Mouse (Mus musculus) liver, postnatal 0 days (tissue): ENCODE data around the gene Snrpa. TPM values are rescaled to one million over a fixed set of nuclear protein-coding genes. Genes with fewer than 3 reads are reported as not detected.

Source experiments
- ATAC-seq: fragments of 200-750 bp; cut with Nextera tagmentation; 2 replicates; pipeline ENCODE4 v1.8.0; 2017; ENCODE audit warnings: mild to moderate bottlenecking, moderate library complexity
- DNase-seq: peaks from one replicate; pipeline ENCODE4 v3.0.0-alpha.2; 2016
- H3K27ac ChIP-seq: fragments of 300-500 bp; sonication (generic); 2 replicates; pipeline ENCODE4 v1.5.1; 2014; ENCODE audit warnings: antibody characterized with exemption, moderate library complexity, mild to moderate bottlenecking, low read depth
- H3K27me3 ChIP-seq: fragments of 300-500 bp; sonication (generic); 2 replicates; pipeline ENCODE4 v1.6.1; 2014; ENCODE audit warnings: low read length, control low read depth, mixed read lengths; ENCODE audit not compliant: insufficient read depth
- H3K36me3 ChIP-seq: fragments of 300-500 bp; sonication (generic); replicated peaks from 2 replicates; pipeline ENCODE4 v1.6.1; 2014; ENCODE audit warnings: mild to moderate bottlenecking, control low read depth, low read length, moderate library complexity, mixed read lengths; ENCODE audit not compliant: insufficient read depth
- H3K4me1 ChIP-seq: fragments of 300-500 bp; sonication (generic); 2 replicates; pipeline ENCODE4 v1.6.1; 2014; ENCODE audit warnings: antibody characterized with exemption, mild to moderate bottlenecking, control low read depth; ENCODE audit not compliant: insufficient read depth
- H3K4me2 ChIP-seq: fragments of 300-500 bp; sonication (generic); 2 replicates; pipeline ENCODE4 v1.6.1; 2014; ENCODE audit warnings: low read depth, mild to moderate bottlenecking, low read length, moderate library complexity, mixed read lengths
- H3K4me3 ChIP-seq: fragments of 300-500 bp; sonication (generic); 2 replicates; pipeline ENCODE4 v1.5.1; 2014; ENCODE audit warnings: low read depth, low read length
- H3K9ac ChIP-seq: fragments of 300-500 bp; sonication (generic); replicated peaks from 2 replicates; pipeline ENCODE4 v1.6.1; 2014; ENCODE audit warnings: mild to moderate bottlenecking, moderate library complexity
- H3K9me3 ChIP-seq: fragments of 300-500 bp; sonication (generic); 2 replicates; pipeline ENCODE4 v1.6.1; 2016; ENCODE audit warnings: mild to moderate bottlenecking, control low read depth, low read length, mixed read lengths
- CTCF ChIP-seq: sonication (generic); IDR thresholded peaks from 2 replicates; pipeline ENCODE4 v1.5.1; 2016; ENCODE audit warnings: antibody characterized with exemption, low read depth
- EP300 ChIP-seq: IDR thresholded peaks from 2 replicates; pipeline ENCODE4 v1.6.1; 2016; ENCODE audit warnings: antibody characterized with exemption, low read depth, mild to moderate bottlenecking
- WGBS: fragments of 180-500 bp; shearing (Covaris S2); extraction: QIAGEN DNeasy Blood & Tissue Kit; methylation state at CpG from one replicate; pipeline ENCODE4 v1.1.7; 2014; ENCODE audit not compliant: insufficient replicate concordance; 5-methylcytosine and 5-hydroxymethylcytosine counted together
- polyA plus RNA-seq: library from polyadenylated mRNA; unstranded; fragments of >200 nt; fragmentation: Nextera tagmentation; extraction: Ambion mirVana; gene quantifications from 2 replicates; pipeline ENCODE4 v1.2.1, GENCODE M21; 2015

Gene Snrpa
- polyA plus RNA-seq, 1 experiment from 2014 or later, result 44.9 TPM

- H3K9ac ChIP-seq, result peak overlapping the region; percentile 63; the same call in 1 of the 2 replicates
- peak overlapping the region; percentile 67 for H3K4me3 ChIP-seq
- H3K27me3 ChIP-seq, result no peaks in the 10 kb centered on the region
- 20% methylated on average over 4 of the region's 4 CpGs for WGBS
- H3K27ac ChIP-seq, result peak overlapping the region; percentile 87
- peaks cover 21% of the 10 kb centered on the region for H3K4me1 ChIP-seq
- ATAC-seq (peak; percentile 27), DNase-seq (no peak)
- peaks cover 9% of the 10 kb centered on the region; the same call in 1 of the 2 replicates for H3K36me3 ChIP-seq
- H3K9me3 ChIP-seq, result no peaks in the 10 kb centered on the region
- H3K4me2 ChIP-seq, result peak overlapping the region; percentile 73
- TF ChIP-seq EP300 (no peak; the same call in 1 of the 2 replicates), CTCF (no peak)
Observed at GRCm38 (mm10) chr7:27177942-27178323, 18.1 kb downstream of the Snrpa start.

GRCm38 (mm10) chr7:27174896-27175295, 21.2 kb downstream of the Snrpa start:
- no peak for TF ChIP-seq CTCF
- TF ChIP-seq EP300, result no peak
- WGBS, result 85% methylated on average over 7 of the region's 7 CpGs

GRCm38 (mm10) chr7:27174496-27174895, 21.6 kb downstream of the Snrpa start:
- DNase-seq (no peak), ATAC-seq (no peak)
- Histone ChIP-seq H3K4me1 (peaks cover 12% of the 10 kb centered on the region), H3K27ac (no peak overlapping the region), H3K4me2 (no peak overlapping the region), H3K9me3 (no peaks in the 10 kb centered on the region), H3K4me3 (no peak overlapping the region), H3K36me3 (peaks cover 22% of the 10 kb centered on the region), H3K9ac (no peak overlapping the region), H3K27me3 (no peaks in the 10 kb centered on the region)
- WGBS, result 85% methylated on average over 15 of the region's 15 CpGs
- TF ChIP-seq CTCF, result no peak
- no peak for TF ChIP-seq EP300

More at GRCm38 (mm10) chr7:27174896-27175295, 21.2 kb downstream of the Snrpa start:
- Histone ChIP-seq H3K4me1 (peaks cover 16% of the 10 kb centered on the region), H3K9me3 (no peaks in the 10 kb centered on the region), H3K36me3 (peaks cover 22% of the 10 kb centered on the region), H3K27me3 (no peaks in the 10 kb centered on the region), H3K27ac (no peak overlapping the region), H3K4me2 (no peak overlapping the region), H3K9ac (no peak overlapping the region), H3K4me3 (no peak overlapping the region)
- ATAC-seq (no peak), DNase-seq (no peak)

GRCm38 (mm10) chr7:27170981-27171380, 25.1 kb downstream of the Snrpa start:
- no peak overlapping the region for H3K9ac ChIP-seq
- no peaks in the 10 kb centered on the region for H3K9me3 ChIP-seq
- H3K4me1 ChIP-seq, result peaks cover 15% of the 10 kb centered on the region
- H3K36me3 ChIP-seq, result peaks cover 22% of the 10 kb centered on the region
- no peak overlapping the region for H3K27ac ChIP-seq
- H3K4me3 ChIP-seq, result no peak overlapping the region
- no peak overlapping the region for H3K4me2 ChIP-seq
- H3K27me3 ChIP-seq, result no peaks in the 10 kb centered on the region
- DNase-seq (no peak), ATAC-seq (no peak)
- TF ChIP-seq EP300, result no peak
- no peak for TF ChIP-seq CTCF
- 76% methylated on average over 3 of the region's 3 CpGs for WGBS

GRCm38 (mm10) chr7:27168371-27168770, 27.7 kb downstream of the Snrpa start:
- no peak for ATAC-seq
- Histone ChIP-seq H3K36me3 (peaks cover 19% of the 10 kb centered on the region), H3K4me1 (peaks cover 37% of the 10 kb centered on the region), H3K27me3 (no peaks in the 10 kb centered on the region), H3K9me3 (no peaks in the 10 kb centered on the region), H3K27ac (peak overlapping the region; percentile 97), H3K4me3 (no peak overlapping the region), H3K4me2 (peak overlapping the region; percentile 61), H3K9ac (peak overlapping the region; percentile 54)
- no peak for DNase-seq
- WGBS, result 68% methylated on average over 5 of the region's 5 CpGs
- TF ChIP-seq CTCF (no peak), EP300 (no peak)

GRCm38 (mm10) chr7:27167475-27168094, 28.5 kb downstream of the Snrpa start:
- Histone ChIP-seq H3K4me2 (peak overlapping the region; percentile 61), H3K9ac (peak overlapping the region; percentile 82), H3K27me3 (no peaks in the 10 kb centered on the region), H3K36me3 (peaks cover 16% of the 10 kb centered on the region), H3K4me1 (peaks cover 43% of the 10 kb centered on the region), H3K9me3 (no peaks in the 10 kb centered on the region), H3K27ac (peak overlapping the region; percentile 97), H3K4me3 (peak overlapping the region; percentile 68)
- TF ChIP-seq EP300, result no peak
- TF ChIP-seq CTCF, result no peak
- 57% methylated on average over 11 of the region's 11 CpGs for WGBS
- DNase-seq (no peak), ATAC-seq (no peak)
